16 mouse cellular contexts compared by ENCODE assay signal in the genomic region with DNA sequence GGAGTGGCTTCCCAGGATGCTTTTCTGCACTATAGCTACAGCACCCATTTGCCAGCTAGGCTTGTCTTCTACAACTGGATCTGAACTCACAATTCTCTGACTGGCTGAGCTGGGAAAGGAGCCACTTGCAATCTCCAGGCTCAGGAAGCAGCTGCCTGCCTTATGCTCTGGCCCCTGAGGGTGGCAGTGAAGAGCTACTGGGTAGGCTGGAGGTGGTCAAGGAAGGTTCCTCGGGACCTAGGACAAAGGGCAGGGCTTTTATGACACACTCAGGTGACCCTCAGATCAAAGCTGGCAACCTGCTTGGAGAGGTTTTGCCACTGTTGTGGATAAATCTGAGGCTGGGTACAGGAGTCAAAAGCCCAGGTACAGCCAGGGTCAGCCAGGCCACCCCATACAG.
DNase-seq lines count a peak whose midpoint lies in the region; ATAC-seq and TF ChIP-seq lines count a peak whose summit lies in the region.
"Had no signal": no experiment of that assay in that cellular context is flagged by ENCODE, and none has a peak within 500 bp of the region (broad histone marks: within the 10 kb centered on the region; RNA-seq: fewer than 3 reads in every experiment).

No protein-coding gene starts in this region.

- H3K9me3 ChIP-seq in lung, embryonic 14.5 days (ENCODE audit: low read depth, low read length) = no peaks in the 10 kb centered on the region
- H3K9me3 ChIP-seq: G1E; heart, embryonic 15.5 days; hindbrain, embryonic 15.5 days had no signal

- H3K4me3 ChIP-seq in kidney, adult 2 months (ENCODE audit: insufficient read depth, low read depth, low read length) = no peak overlapping the region
- no peak overlapping the region for H3K4me3 ChIP-seq in lung, embryonic 14.5 days (ENCODE audit: low read depth, low read length)
- no peak overlapping the region for H3K4me3 ChIP-seq in lung, adult 2 months (replicated peaks; ENCODE audit: extremely low read depth, low read depth, low read length)
- H3K4me3 ChIP-seq in cortical plate, adult 2 months (ENCODE audit: insufficient read depth, low read length) = no peak overlapping the region
- H3K4me3 ChIP-seq: embryonic facial prominence, embryonic 13.5 days; heart, embryonic 15.5 days; hindbrain, embryonic 15.5 days had no signal

- no peaks in the 10 kb centered on the region for H3K36me3 ChIP-seq in kidney, adult 2 months (ENCODE audit: control insufficient read depth, insufficient read depth, low read length)
- H3K36me3 ChIP-seq in lung, embryonic 14.5 days (ENCODE audit: insufficient read depth) = no peaks in the 10 kb centered on the region
- H3K36me3 ChIP-seq: embryonic facial prominence, embryonic 13.5 days; G1E; heart, embryonic 15.5 days; hindbrain, embryonic 15.5 days had no signal

- H3K27me3 ChIP-seq in kidney, adult 2 months (replicated peaks; ENCODE audit: control insufficient read depth, insufficient read depth, low read length) = no peaks in the 10 kb centered on the region
- no peaks in the 10 kb centered on the region for H3K27me3 ChIP-seq in lung, embryonic 14.5 days (ENCODE audit: insufficient read depth, low read length)
- H3K27me3 ChIP-seq: embryonic facial prominence, embryonic 13.5 days; heart, embryonic 15.5 days; hindbrain, embryonic 15.5 days had no signal

- peak; percentile 26 for DNase-seq in embryo, embryonic 10 days (ENCODE audit: low spot score)
- DNase-seq in embryo, embryonic 11 days = no peak
- peak; percentile 23 for DNase-seq in kidney, adult 2 months
- DNase-seq in kidney, adult 18-20 months = no peak
- DNase-seq in lung, embryonic 14.5 days = no peak
- no peak for DNase-seq in lung, adult 2 months
- no peak for DNase-seq in thymus, postnatal 25 days
- DNase-seq: adrenal gland, postnatal 10 days; cerebellum, adult 9-11 months; heart, adult 11 months had no signal

- no peak for TF ChIP-seq POLR2A in kidney, adult 2 months (IDR thresholded peaks at IDR 0.05; ENCODE audit: low read depth, low read length)
- TF ChIP-seq POLR2A in lung, adult 2 months (IDR thresholded peaks at IDR 0.05; ENCODE audit: borderline replicate concordance, extremely low read depth, low read depth, low read length) = no peak
- TF ChIP-seq POLR2A in cortical plate, adult 2 months (IDR thresholded peaks at IDR 0.05; ENCODE audit: extremely low read depth, insufficient read depth, low read length) = no peak

- H3K27ac ChIP-seq in kidney, adult 2 months (ENCODE audit: insufficient read depth, low read depth, low read length) = no peak overlapping the region
- H3K27ac ChIP-seq in lung, embryonic 14.5 days (ENCODE audit: low read depth) = no peak overlapping the region
- no peak overlapping the region for H3K27ac ChIP-seq in cortical plate, adult 2 months (ENCODE audit: insufficient read depth, low read length)
- H3K27ac ChIP-seq: embryonic facial prominence, embryonic 13.5 days; heart, embryonic 15.5 days; hindbrain, embryonic 15.5 days had no signal

- H3K9ac ChIP-seq in lung, embryonic 14.5 days = no peak overlapping the region
- H3K9ac ChIP-seq: embryonic facial prominence, embryonic 13.5 days; heart, embryonic 15.5 days; hindbrain, embryonic 15.5 days had no signal

- H3K4me1 ChIP-seq in kidney, adult 2 months (ENCODE audit: control insufficient read depth, insufficient read depth, low read length) = no peaks in the 10 kb centered on the region
- no peaks in the 10 kb centered on the region for H3K4me1 ChIP-seq in lung, embryonic 14.5 days (ENCODE audit: insufficient read depth)
- no peaks in the 10 kb centered on the region for H3K4me1 ChIP-seq in lung, adult 2 months (ENCODE audit: control insufficient read depth, insufficient read depth, low read length)
- H3K4me1 ChIP-seq in cortical plate, adult 2 months (ENCODE audit: control insufficient read depth, insufficient read depth, low read length) = peaks cover 3% of the 10 kb centered on the region
- H3K4me1 ChIP-seq: embryonic facial prominence, embryonic 13.5 days; heart, embryonic 15.5 days; hindbrain, embryonic 15.5 days had no signal

- TF ChIP-seq CTCF in kidney, adult 2 months (conservative IDR thresholded peaks at IDR 0.05; ENCODE audit: insufficient read depth, insufficient read length, low read depth, low read length) = no peak; the same call in 1 of the 2 replicates
- peak; percentile 27; the same call in 1 of the 2 replicates for TF ChIP-seq CTCF in lung, embryonic 14.5 days (IDR thresholded peaks at IDR 0.05; ENCODE audit: low read depth)
- TF ChIP-seq CTCF in lung, adult 2 months (IDR thresholded peaks at IDR 0.05; ENCODE audit: insufficient read depth, low read length) = no peak
- peak; percentile 32; the same call in 1 of the 2 replicates for TF ChIP-seq CTCF in cortical plate, adult 2 months (IDR thresholded peaks at IDR 0.05; ENCODE audit: extremely low read depth, insufficient read depth, low read length)

- 6% methylated on average over 1 of the region's 1 CpGs for WGBS in kidney, adult 2 months
- WGBS in lung, embryonic 14.5 days = 14% methylated on average over 1 of the region's 1 CpGs
- WGBS in lung, adult 2 months = 41% methylated on average over 1 of the region's 1 CpGs

- no peak overlapping the region for H3K4me2 ChIP-seq in lung, embryonic 14.5 days
- H3K4me2 ChIP-seq: embryonic facial prominence, embryonic 13.5 days; heart, embryonic 15.5 days; hindbrain, embryonic 15.5 days had no signal

- ATAC-seq in lung, embryonic 14.5 days (ENCODE audit: insufficient read depth) = no peak
- ATAC-seq: midbrain, embryonic 16.5 days had no signal

Comparison
In these comparisons a context has a peak if more than half of its experiments do, and no peak if none do; other contexts are left out.
1. DNase-seq: peak in embryo, embryonic 10 days (single experiment) and kidney, adult 2 months (single experiment); none in embryo, embryonic 11 days (single experiment), kidney, adult 18-20 months (single experiment), lung, embryonic 14.5 days (single experiment), lung, adult 2 months (single experiment) and thymus, postnatal 25 days (single experiment).
2. CTCF ChIP-seq: peak in lung, embryonic 14.5 days (single experiment) and cortical plate, adult 2 months (single experiment); none in kidney, adult 2 months (single experiment) and lung, adult 2 months (single experiment).